Mouse (Mus musculus): ENCODE measurements around the gene Tspan7. TPM values are rescaled to one million over a fixed set of nuclear protein-coding genes. Genes with fewer than 3 reads are reported as not detected.

Gene Tspan7
- total RNA-seq, 1 experiment from 2014 or later = 84.3 TPM

GRCm38 (mm10) chrX:10546840-10547239 lies 61.9 kb downstream of the Tspan7 start:
- DNase-seq = no peak

- DNase-seq = no peak
Observed at GRCm38 (mm10) chrX:10549708-10550107, 64.8 kb downstream of the Tspan7 start.

GRCm38 (mm10) chrX:10556899-10557298 lies 71.9 kb downstream of the Tspan7 start:
- peak; percentile 42 for DNase-seq

- DNase-seq = peak; percentile 24
Observed at GRCm38 (mm10) chrX:10557596-10557995, 72.6 kb downstream of the Tspan7 start.

- no peak for DNase-seq
Observed at GRCm38 (mm10) chrX:10558625-10559024, 73.7 kb downstream of the Tspan7 start.

- DNase-seq = no peak
Observed at GRCm38 (mm10) chrX:10565811-10566210, 80.9 kb downstream of the Tspan7 start.

- peak; percentile 66 for DNase-seq
Observed at GRCm38 (mm10) chrX:10574523-10574922, 89.6 kb downstream of the Tspan7 start.

- no peak for DNase-seq
Observed at GRCm38 (mm10) chrX:10575406-10575805, 90.4 kb downstream of the Tspan7 start.

- no peak for DNase-seq
Observed at GRCm38 (mm10) chrX:10576349-10576748, 91.4 kb downstream of the Tspan7 start.

- no peak for DNase-seq
Observed at GRCm38 (mm10) chrX:10577356-10577755, 92.4 kb downstream of the Tspan7 start.

- DNase-seq = no peak
Observed at GRCm38 (mm10) chrX:10582731-10583130, 97.8 kb downstream of the Tspan7 start.

GRCm38 (mm10) chrX:10592244-10592643 lies 107.3 kb downstream of the Tspan7 start:
- DNase-seq = peak; percentile 63

GRCm38 (mm10) chrX:10593561-10593960 lies 108.6 kb downstream of the Tspan7 start:
- DNase-seq = no peak

GRCm38 (mm10) chrX:10617119-10617518 lies 132.2 kb downstream of the Tspan7 start:
- DNase-seq = peak; percentile 32

- DNase-seq = no peak
Observed at GRCm38 (mm10) chrX:10641062-10641461, 156.1 kb downstream of the Tspan7 start.

Other genes with a start within 250 kb of the Tspan7 start
- 1.5 and 37.6 TPM in 2 replicates for gene Otc, start 232.9 kb upstream of the Tspan7 start, total RNA-seq (2021)
- gene Mid1ip1, start 229.9 kb downstream of the Tspan7 start, total RNA-seq (2021) = 63.9 and 64.5 TPM in 2 replicates